Mouse (Mus musculus) stomach, postnatal 0 days (tissue): ENCODE data around the gene Ccn1.

Source experiments
- CTCF ChIP-seq: IDR thresholded peaks from 2 replicates; pipeline ENCODE4 v1.5.1; 2016; ENCODE audit warnings: antibody characterized with exemption, low read depth, mild to moderate bottlenecking, moderate library complexity
- EP300 ChIP-seq: optimal IDR thresholded peaks from 2 replicates; pipeline ENCODE3; 2016; ENCODE audit warnings: antibody characterized with exemption

GRCm38 (mm10) chr3:145654028-145654427, 4.2 kb upstream of the Ccn1 start:
- TF ChIP-seq CTCF = no peak
- no peak for TF ChIP-seq EP300
